ENCODE assay signal across 9 mouse cellular contexts in the genomic region with DNA sequence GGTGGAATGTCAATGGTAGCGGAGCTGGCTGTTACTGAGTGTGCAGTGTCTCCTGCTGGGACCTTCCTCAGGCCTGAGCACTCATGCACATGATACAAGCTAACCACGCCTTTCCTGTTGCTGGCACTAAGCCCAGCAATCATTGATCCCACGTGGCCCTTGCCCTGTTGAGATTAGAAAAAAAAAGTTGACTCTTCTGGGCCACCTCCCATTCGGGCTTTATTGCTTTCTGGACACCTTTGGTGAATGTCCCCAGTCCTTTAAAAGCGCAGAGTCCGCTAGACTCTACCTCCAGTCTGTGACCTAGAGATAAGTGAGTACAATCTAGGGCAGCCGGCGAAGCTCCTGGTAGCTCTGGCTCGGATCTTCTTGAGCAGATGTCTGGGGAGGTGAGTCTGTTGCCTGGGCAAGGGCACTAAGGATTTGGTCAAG. TPM values are rescaled to one million over a fixed set of nuclear protein-coding genes. Genes with fewer than 3 reads are reported as not detected.
DNase-seq lines count a peak whose midpoint lies in the region; ATAC-seq and TF ChIP-seq lines count a peak whose summit lies in the region.
"Had no signal": no experiment of that assay in that cellular context is flagged by ENCODE, and none has a peak within 500 bp of the region (broad histone marks: within the 10 kb centered on the region; RNA-seq: fewer than 3 reads in every experiment).

A gene (plus strand): TSS at position 222 of the 432 bp plus-strand sequence.

- no peak within 1 kb of the TSS for H3K4me3 ChIP-seq in kidney, embryonic 14.5 days (ENCODE audit: low read length)
- H3K4me3 ChIP-seq in intestine, embryonic 16.5 days (ENCODE audit: low read length): peak within 1 kb of the TSS; percentile 19
- H3K4me3 ChIP-seq in lung, postnatal 0 days (ENCODE audit: low read depth, low read length): no peak within 1 kb of the TSS
- no peak within 1 kb of the TSS for H3K4me3 ChIP-seq in hindbrain, embryonic 11.5 days (ENCODE audit: low read depth, low read length)
- H3K4me3 ChIP-seq in layer of hippocampus, adult 2 months: no peak within 1 kb of the TSS
- H3K4me3 ChIP-seq: limb, embryonic 15.5 days had no signal

- 54% methylated on average over 9 of the region's 9 CpGs for whole genome bisulfite sequencing in kidney, embryonic 14.5 days
- WGBS in intestine, embryonic 16.5 days: 38% methylated on average over 9 of the region's 9 CpGs
- WGBS in lung, postnatal 0 days: 52% methylated on average over 9 of the region's 9 CpGs
- 88% methylated on average over 9 of the region's 9 CpGs for WGBS in hindbrain, embryonic 11.5 days

- H3K9ac ChIP-seq in kidney, embryonic 14.5 days (ENCODE audit: low read depth, low read length): no peak within 1 kb of the TSS
- no peak within 1 kb of the TSS; the same call in 1 of the 2 replicates for H3K9ac ChIP-seq in intestine, embryonic 16.5 days (ENCODE audit: low read depth, low read length)
- no peak within 1 kb of the TSS for H3K9ac ChIP-seq in lung, postnatal 0 days (replicated peaks; ENCODE audit: low read depth)
- no peak within 1 kb of the TSS for H3K9ac ChIP-seq in hindbrain, embryonic 11.5 days (ENCODE audit: low read depth, low read length)
- H3K9ac ChIP-seq: limb, embryonic 15.5 days had no signal

- peak; percentile 78 for DNase-seq in kidney, adult 11 months
- DNase-seq in cerebellum, postnatal 36 days: peak; percentile 24 to 28
- DNase-seq in lung, postnatal 0 days (ENCODE audit: low spot score): peak; percentile 45
- peak; percentile 83 for DNase-seq in yolk sac, embryonic 10.5 days (ENCODE audit: low spot score)
- no peak for DNase-seq in hindbrain, embryonic 11.5 days (ENCODE audit: low spot score)
- DNase-seq in layer of hippocampus, adult 2 months (ENCODE audit: low spot score in 2 of 2): no peak

- no peak within 1 kb of the TSS for H3K27ac ChIP-seq in kidney, embryonic 14.5 days (ENCODE audit: low read depth, low read length)
- no peak within 1 kb of the TSS for H3K27ac ChIP-seq in intestine, embryonic 16.5 days (ENCODE audit: low read length)
- no peak within 1 kb of the TSS for H3K27ac ChIP-seq in lung, postnatal 0 days (ENCODE audit: low read length)
- H3K27ac ChIP-seq in hindbrain, embryonic 11.5 days (ENCODE audit: low read depth, low read length): no peak within 1 kb of the TSS
- no peak within 1 kb of the TSS for H3K27ac ChIP-seq in layer of hippocampus, adult 2 months
- H3K27ac ChIP-seq: limb, embryonic 15.5 days had no signal

- H3K4me2 ChIP-seq in kidney, embryonic 14.5 days (replicated peaks; ENCODE audit: low read depth, low read length): no peak within 1 kb of the TSS
- H3K4me2 ChIP-seq in intestine, embryonic 16.5 days (ENCODE audit: low read depth, low read length): no peak within 1 kb of the TSS
- no peak within 1 kb of the TSS for H3K4me2 ChIP-seq in lung, postnatal 0 days (replicated peaks; ENCODE audit: low read depth, low read length)
- no peak within 1 kb of the TSS for H3K4me2 ChIP-seq in hindbrain, embryonic 11.5 days (replicated peaks; ENCODE audit: low read depth, low read length)
- H3K4me2 ChIP-seq: limb, embryonic 15.5 days had no signal

- no peaks in the 10 kb centered on the region for H3K36me3 ChIP-seq in kidney, embryonic 14.5 days (ENCODE audit: control insufficient read depth, insufficient read depth, low read length)
- no peaks in the 10 kb centered on the region for H3K36me3 ChIP-seq in intestine, embryonic 16.5 days (ENCODE audit: control insufficient read depth, insufficient read depth, low read length)
- no peaks in the 10 kb centered on the region for H3K36me3 ChIP-seq in lung, postnatal 0 days (ENCODE audit: insufficient read depth, low read length)
- no peaks in the 10 kb centered on the region for H3K36me3 ChIP-seq in hindbrain, embryonic 11.5 days (ENCODE audit: control insufficient read depth, insufficient read depth, low read length)
- H3K36me3 ChIP-seq: limb, embryonic 15.5 days had no signal

- H3K4me1 ChIP-seq in kidney, embryonic 14.5 days (ENCODE audit: control insufficient read depth, insufficient read depth, low read length): no peaks in the 10 kb centered on the region
- H3K4me1 ChIP-seq in intestine, embryonic 16.5 days (ENCODE audit: control insufficient read depth, insufficient read depth, low read length): peaks cover 7% of the 10 kb centered on the region
- no peaks in the 10 kb centered on the region for H3K4me1 ChIP-seq in lung, postnatal 0 days (ENCODE audit: insufficient read depth, low read depth, low read length)
- H3K4me1 ChIP-seq in hindbrain, embryonic 11.5 days (replicated peaks; ENCODE audit: control insufficient read depth, insufficient read depth, low read length): no peaks in the 10 kb centered on the region
- H3K4me1 ChIP-seq: limb, embryonic 15.5 days had no signal

- no peak for TF ChIP-seq CTCF in lung, postnatal 0 days (IDR thresholded peaks at IDR 0.05)
- TF ChIP-seq CTCF in layer of hippocampus, adult 2 months (conservative IDR thresholded peaks at IDR 0.05): no peak

- H3K9me3 ChIP-seq in kidney, embryonic 14.5 days (ENCODE audit: control insufficient read depth, low read length): no peaks in the 10 kb centered on the region
- H3K9me3 ChIP-seq in intestine, embryonic 16.5 days (ENCODE audit: control insufficient read depth, low read length): no peaks in the 10 kb centered on the region
- H3K9me3 ChIP-seq in lung, postnatal 0 days (ENCODE audit: low read length): no peaks in the 10 kb centered on the region
- no peaks in the 10 kb centered on the region for H3K9me3 ChIP-seq in hindbrain, embryonic 11.5 days (ENCODE audit: control insufficient read depth, low read length)
- H3K9me3 ChIP-seq: limb, embryonic 15.5 days had no signal

- TF ChIP-seq EP300 in lung, postnatal 0 days (IDR thresholded peaks at IDR 0.05): no peak

- no peaks in the 10 kb centered on the region; the same call in 1 of the 2 replicates for H3K27me3 ChIP-seq in kidney, embryonic 14.5 days (ENCODE audit: control insufficient read depth, insufficient read depth, low read length)
- H3K27me3 ChIP-seq in intestine, embryonic 16.5 days (replicated peaks; ENCODE audit: control insufficient read depth, insufficient read depth, low read length): no peaks in the 10 kb centered on the region
- no peaks in the 10 kb centered on the region for H3K27me3 ChIP-seq in lung, postnatal 0 days (replicated peaks; ENCODE audit: insufficient read depth, low read length)
- no peaks in the 10 kb centered on the region for H3K27me3 ChIP-seq in hindbrain, embryonic 11.5 days (ENCODE audit: control insufficient read depth, insufficient read depth, low read length)
- H3K27me3 ChIP-seq: limb, embryonic 15.5 days had no signal

- no peak for ATAC-seq in kidney, embryonic 14.5 days (ENCODE audit: low FRiP score, low TSS enrichment)
- ATAC-seq in intestine, embryonic 16.5 days: peak; percentile 92
- ATAC-seq in lung, postnatal 0 days: peak; percentile 65
- no peak for ATAC-seq in hindbrain, embryonic 11.5 days (ENCODE audit: low FRiP score)

RNA-seq across cellular contexts. Expression of the gene that starts here (rescaled TPM):
- polyA plus RNA-seq in kidney, embryonic 14.5 days (2014; fragmentation: Nextera tagmentation; extraction: Ambion mirVana): not detected in 2 replicates
- 33.2 and 42.2 TPM in 2 replicates for polyA plus RNA-seq in intestine, embryonic 16.5 days (2015; fragmentation: Nextera tagmentation; extraction: Ambion mirVana)
- polyA plus RNA-seq in lung, postnatal 0 days (2015; fragmentation: Nextera tagmentation; extraction: Ambion mirVana): not detected in 2 replicates
- polyA plus RNA-seq in hindbrain, embryonic 11.5 days (2014; fragmentation: Nextera tagmentation; extraction: Ambion mirVana): 0.98 and 1.4 TPM in 2 replicates
- total RNA-seq in layer of hippocampus, adult 2 months (2021): not detected
- polyA plus RNA-seq: limb, embryonic 15.5 days had no signal

Comparison
In these comparisons a context has a peak if more than half of its experiments do, and no peak if none do; other contexts are left out.
1. RNA of the gene that starts here (polyA plus RNA-seq): 33.2 to 42.2 TPM in intestine, embryonic 16.5 days; 0.98 to 1.4 TPM in hindbrain, embryonic 11.5 days, not detected in kidney, embryonic 14.5 days and not detected in lung, postnatal 0 days; every median in the first group is over 10 times any median in the second.
2. Peak in DNase-seq and ATAC-seq in lung, postnatal 0 days; RNA of the gene not detected or under 1 TPM.
3. DNase-seq: peak in kidney, adult 11 months (single experiment), cerebellum, postnatal 36 days (2 of 2) and yolk sac, embryonic 10.5 days (single experiment); none in hindbrain, embryonic 11.5 days (single experiment) and layer of hippocampus, adult 2 months (0 of 2).